Mouse (Mus musculus): Measurements from ENCODE around the gene Zbp1.

Gene Zbp1

DNA sequence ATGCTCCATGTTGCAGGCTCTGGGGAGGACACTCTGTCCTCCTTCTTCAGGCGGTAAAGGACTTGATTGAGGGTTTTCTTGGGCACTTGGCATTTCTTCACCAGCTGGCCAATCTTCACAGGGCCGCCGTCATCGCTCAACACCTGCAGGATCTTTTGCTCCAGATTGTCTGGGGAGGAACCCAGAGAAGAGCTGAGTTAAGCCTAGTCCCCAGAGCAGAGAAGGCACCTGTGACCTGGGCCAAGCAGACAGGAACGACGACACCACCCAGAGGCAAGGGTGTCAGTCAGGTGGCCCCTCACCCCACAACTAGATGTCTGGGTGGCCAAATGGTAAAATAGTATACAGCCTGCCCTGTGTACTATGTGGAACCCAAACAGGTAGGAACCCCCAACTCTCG is 1.9 kb downstream of the Zbp1 start:
- no peak for DNase-seq (ENCODE audit: low spot score)

DNA sequence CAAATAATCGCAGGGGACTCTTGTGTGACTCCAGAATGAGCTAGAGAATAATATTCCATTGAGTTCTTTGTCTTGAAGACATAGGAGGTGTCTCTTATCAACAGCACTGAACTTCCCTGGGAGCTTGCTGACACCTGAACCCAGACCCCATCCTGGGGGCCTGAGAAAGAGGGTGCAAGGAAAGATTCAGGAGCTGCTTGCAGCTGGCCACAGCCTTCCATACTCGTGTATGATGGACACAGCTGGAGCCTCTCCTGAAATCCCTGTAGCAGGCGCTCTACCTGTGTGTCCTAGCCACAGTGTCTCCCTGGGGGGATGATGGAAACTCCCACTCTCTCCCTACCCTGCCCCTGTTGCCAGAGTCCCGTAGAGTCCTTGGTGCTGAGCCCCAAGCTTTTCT is 6.5 kb downstream of the Zbp1 start:
- DNase-seq (ENCODE audit: low spot score) = no peak

DNA sequence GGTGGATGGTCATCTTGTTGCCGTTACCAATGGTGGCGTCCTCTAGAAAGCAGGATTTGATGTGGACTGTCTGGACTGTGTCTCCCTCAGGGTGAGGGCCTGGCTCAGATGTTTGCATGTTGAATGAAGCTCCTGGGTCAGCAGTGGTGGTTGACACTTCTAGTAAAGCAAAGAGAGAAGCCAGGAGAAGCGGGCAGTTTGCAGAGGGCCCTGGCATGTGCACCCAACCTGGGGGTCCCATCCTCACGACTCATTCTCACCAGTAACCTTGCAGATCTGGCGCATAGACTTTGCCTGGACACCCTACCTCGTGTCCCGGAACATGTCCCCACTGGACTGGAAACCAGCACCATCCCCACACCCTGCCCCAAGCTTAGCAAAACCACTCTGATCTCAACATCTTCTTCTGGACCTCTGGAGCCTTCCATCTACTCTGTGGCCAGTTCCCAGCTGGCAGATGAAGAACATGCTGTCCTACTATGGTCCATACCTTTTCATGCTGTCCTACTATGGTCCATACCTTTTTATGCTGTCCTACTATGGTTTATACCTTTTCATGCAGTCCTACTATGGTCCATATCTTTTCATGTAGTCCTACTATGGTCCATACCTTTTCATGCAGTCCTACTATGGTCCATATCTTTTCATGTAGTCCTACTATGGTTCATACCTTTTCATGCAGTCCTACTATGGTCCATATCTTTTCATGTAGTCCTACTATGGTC is 9.5 kb downstream of the Zbp1 start:
- no peak for DNase-seq (ENCODE audit: low spot score)

DNA sequence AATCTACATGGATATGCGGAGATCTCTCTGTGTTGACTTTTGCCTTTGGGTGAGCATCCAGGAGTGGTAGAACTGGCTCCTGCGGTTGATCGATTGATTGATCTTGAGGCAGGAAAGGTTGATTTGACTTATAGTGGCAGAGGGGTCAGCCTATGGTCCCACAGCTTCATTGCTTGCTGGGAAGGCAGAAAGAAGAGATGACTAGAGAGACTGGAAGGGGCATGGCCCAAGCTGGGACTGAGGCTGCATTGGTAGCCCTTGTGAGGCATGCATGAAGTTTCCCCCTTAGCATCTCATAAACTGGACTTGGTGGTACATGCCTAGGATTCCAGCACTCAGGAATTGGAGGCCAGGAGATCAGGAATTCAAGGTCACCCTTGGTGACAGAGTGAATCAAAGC is 11.7 kb downstream of the Zbp1 start:
- DNase-seq (ENCODE audit: low spot score) = no peak

DNA sequence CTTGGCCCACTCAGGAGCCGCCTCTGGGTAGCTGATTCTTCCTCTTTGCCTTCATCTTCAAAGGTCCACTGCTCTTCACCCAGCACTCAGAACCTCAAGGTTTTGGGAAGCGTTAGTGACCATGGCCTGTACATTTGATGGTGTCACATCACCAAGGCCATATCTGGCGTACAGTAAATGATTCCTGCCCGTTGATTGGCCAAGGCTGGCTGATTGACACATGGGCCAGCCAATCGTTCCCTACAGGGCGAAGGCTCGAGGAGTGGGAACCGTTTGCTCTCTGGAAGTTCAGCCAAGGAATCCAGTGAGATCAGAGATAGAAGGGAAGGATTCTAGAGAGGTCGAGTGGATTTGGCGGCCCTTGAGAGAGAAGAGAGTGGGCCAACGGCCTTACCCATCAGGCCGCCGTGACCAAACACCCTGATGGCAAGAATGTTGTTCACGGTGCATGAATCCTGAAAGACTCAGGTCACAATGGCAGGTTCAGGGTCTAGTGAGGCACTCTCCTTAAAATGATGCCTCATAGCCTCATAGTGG is 13.1 kb downstream of the Zbp1 start:
- DNase-seq (ENCODE audit: low spot score) = no peak

DNA sequence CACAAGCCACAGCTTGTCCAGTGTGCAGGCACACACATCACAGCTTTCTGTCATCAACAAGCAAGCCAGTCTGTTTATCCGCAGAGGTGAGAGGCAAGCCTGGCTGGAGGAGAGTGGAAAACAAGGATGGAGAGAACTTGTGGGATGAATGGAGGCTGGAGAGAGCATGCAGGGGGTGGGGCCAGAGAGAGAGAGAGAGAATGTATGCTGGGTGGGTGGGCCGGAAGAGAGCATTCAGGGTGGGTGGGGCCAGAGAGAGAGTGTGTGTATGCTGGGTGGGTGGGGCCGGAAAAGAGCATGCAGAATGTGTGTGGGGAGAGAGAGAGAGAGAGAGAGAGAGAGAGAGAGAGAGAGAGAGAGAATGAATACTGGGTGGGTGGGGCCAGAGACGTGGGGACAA is 14.1 kb downstream of the Zbp1 start:
- DNase-seq (ENCODE audit: low spot score) = no peak

DNA sequence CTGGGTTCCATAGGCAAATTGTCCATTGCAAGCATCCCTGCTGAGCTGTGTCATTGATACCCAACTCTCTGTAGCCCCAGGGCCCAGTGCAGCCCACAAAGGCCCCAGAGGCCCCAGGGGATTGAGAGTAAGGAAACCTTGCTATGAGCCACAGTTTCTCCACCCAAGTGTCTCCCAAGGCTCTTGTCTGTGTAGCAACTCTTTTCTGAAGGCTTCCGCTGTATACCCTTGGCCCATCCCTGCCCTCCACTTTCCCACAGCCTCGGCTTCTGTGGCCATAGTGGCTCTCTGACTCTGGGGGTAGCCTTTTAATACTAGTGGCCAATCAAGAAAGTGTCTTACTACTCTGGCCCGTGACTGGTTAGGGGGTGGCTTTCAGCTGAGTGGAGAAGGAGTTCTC is 15.0 kb downstream of the Zbp1 start:
- DNase-seq (ENCODE audit: low spot score) = no peak

DNA sequence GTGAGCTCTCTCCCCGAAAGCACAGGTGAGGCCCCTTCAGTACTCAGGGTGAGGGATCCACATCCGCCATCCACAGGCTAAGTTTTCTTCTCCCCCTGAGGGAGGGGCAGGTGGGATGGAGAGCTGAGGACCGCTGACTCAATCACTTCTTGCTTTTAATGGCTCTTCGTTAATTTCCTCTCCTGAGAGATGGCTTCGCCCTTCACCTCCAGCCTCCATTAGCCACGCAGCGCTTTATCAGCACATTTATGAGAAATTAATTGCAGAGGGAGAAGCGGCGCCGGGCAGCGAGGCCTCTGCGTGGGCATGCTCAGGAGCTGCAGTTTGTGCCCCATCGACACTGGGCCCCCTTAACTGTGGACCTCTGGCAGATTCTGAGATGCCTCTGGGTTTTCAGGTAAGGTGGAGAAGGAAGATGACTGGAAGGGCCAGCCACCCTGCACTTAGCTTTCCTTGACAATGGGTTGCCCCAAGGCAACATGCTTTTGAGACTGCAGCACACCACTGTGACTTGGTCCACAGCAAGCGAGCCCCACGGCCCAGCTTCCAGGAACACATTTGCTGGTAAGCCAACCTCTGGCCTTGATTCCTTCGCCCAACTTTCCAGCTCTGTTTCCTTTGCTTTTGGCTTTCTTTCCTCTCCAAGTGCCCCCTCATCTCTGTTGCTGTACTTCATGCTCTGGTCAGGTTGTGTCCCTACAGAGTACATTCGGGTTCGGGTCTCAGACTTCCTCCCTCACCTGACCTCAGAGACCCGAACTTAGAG is 15.6 kb downstream of the Zbp1 start:
- DNase-seq (ENCODE audit: low spot score) = no peak

DNA sequence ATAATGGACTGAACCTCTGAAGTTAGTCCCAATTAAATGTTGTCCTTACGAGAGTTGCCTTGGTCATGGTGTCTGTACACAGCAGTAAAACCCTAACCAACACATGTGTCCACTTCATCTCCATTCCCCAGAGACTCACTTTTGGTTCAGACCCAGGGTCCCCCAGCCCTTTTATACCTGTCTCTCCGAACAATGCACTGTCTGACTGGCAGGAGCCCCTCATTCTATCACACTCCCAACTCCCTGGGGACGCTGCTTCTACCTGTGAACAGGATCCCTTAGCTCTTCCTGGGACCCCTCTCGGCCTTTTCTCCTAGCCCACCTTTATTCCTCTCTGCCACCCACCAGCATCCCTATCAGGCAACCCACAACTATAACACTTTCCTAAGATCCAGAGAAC is 23.9 kb downstream of the Zbp1 start:
- DNase-seq (ENCODE audit: low spot score) = no peak

DNA sequence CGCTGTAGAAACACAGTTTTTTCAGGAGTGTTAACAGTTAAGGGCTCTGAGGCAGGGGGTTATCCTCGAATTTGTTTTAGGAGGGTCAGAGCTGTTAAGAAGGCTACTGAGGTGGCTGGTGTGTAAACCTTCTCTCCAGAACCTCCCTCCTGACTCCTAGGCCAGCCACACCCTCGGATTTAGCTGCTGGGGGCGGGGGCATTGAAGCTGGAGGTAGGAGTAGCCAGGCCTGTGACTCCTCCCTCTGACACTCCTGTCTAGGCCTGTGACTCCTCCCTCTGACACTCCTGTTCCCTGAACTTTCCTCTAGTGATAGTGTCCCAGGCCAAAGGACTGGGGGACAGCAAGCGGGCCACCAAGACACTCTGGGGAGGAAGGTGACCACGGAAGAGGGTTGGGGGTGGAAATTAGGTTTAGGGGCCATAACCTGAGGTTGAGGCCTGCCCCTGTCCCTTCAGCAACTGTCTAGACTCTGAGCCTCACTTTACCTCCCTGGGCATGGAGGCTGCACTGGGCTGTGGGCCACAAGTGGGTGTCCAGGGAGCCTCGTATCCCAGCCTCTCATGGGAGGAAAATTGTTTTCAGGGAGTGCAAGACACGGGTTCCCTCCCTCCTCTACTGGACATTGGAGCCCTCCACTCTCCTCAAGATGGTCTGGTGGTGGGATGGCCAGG is 31.4 kb downstream of the Zbp1 start:
- DNase-seq (ENCODE audit: low spot score) = no peak

DNA sequence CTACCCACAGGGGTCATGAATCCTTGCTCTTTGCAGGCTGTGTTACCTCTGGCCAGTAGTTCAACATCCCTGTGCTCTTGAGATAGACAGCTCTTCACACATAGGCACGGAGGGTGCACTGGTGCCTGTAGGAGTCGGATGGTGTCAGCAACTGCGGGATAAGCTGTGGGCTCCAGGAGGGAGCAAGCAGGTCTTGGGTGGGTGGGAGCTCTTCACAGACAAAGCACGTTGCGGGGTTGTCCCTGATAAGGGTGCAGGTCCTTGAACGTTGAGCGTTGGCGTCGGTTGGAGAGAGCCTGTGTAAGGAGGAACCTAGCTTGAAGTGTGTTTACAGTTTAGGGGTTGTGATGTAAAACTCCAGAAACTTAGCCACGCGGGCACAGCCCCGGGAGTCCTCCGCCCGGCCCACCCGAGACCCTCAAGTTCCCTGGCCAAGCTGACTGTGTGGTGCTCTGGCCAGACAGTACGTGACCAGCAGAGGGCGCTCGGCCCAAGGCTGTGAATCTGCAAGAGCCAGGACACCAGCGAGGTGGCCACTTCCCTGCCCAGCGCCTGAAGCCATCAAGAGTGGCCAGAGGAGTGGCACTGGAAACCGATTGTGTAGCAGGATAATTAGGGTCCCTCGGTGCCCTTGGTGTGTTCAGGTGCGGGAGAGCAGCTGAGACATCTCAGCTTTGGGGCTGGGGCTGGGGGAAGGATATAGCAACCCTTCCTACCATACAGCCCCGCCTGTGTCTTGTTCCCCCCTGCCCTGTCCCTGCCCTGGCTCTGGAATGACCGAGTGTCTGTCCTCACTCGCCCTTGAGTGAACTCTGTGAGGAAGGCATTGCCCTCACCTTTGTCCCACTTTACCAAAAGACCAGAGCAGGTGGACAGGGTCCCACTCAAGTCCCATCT is 32.4 kb downstream of the Zbp1 start:
- DNase-seq (ENCODE audit: low spot score) = peak; percentile 61

DNA sequence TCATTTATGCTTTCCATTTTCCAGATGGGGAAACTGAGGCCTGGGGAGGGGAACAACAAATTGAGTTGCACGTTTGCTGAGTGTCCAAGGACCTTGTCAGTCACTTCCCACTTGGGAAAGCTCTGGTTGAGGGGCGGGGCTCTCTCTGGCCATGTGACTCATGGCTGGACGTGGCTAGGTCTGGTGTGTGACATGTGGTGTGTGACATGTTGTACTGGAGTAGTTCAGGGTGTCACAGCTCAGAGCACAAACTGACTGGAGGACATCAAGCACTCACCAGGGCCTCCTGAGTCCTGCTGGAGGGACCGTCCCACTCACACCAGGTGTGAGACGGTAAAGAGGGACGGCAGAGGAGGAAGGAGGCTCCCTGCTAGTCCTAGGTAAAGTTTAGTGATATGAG is 33.4 kb downstream of the Zbp1 start:
- no peak for DNase-seq (ENCODE audit: low spot score)

DNA sequence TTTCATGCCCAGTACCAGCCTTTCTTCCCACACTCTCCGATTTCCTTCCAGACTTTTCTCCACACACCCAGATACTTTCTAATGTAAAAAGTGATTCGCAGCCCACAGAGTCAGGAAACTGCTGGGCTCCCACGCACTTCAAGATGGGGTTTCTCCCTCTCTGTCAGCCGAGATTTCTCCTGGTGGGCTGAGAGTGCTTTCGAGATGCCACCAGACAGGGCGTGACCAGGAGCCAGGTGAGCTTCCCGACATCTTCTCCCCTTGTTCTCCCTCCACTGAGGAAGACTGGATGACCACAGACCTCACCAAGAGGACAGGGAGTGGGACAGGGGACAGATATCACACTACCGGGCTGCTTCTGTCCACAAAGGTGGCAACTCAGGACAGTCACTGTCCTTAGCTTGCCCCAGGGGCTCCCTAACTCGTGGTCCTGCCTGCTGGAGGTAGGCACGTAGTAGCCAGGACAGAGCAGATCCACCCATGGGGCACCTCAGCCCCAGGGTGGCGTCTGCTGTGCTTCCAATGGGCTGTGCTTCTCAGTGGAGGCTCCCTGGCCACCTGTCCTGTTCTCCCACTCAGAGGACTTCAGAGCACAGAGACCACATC is 34.1 kb downstream of the Zbp1 start:
- no peak for DNase-seq (ENCODE audit: low spot score)

DNA sequence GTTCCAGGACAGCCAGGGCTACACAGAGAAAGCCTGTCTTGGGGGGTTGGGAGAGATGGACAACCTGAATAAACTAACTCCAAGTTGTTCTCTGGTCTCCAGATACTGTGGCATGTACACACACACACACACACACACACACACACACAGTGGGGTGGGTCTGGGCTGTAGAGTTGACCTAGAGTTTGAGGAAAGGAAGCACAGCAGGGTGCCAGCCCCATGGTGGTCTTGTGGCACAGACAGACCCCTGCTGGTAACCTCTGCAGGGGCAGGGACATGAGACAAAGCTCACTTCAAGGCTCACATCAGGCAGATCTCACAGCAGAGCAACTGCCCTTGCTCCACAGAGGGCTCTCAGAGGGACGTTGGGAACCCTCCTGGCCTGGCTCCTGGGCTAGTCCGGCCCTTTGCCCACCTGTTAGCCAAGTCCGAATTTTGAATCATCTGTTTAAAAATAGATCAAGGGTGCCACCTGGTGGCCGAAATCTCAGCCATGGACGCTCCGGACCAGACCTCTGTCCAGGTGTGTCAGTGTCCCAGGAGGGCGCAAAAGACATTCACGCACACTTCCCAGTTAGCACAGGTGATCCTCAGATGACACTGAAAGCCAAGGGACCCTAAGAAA is 34.8 kb downstream of the Zbp1 start:
- no peak for DNase-seq (ENCODE audit: low spot score)

DNA sequence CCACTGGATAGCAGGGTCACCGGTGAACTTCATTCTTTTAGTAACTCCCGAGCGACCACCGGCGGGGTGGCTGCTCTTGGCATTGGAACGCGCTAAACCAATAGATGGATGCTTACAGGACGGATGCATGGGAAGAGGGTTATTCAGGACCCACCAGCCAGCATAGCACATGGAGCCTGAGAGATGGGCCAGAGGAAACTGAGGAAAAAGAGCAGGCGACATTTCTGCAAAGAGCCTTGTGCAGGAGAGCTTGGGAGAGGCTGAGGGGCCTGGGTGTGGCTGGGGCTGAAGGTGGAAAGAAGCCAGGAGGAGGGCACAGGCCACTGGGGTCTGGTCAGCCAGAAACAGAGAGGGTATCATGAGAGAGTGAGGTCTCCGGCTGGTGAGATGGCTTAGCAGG is 35.4 kb downstream of the Zbp1 start:
- no peak for DNase-seq (ENCODE audit: low spot score)

DNA sequence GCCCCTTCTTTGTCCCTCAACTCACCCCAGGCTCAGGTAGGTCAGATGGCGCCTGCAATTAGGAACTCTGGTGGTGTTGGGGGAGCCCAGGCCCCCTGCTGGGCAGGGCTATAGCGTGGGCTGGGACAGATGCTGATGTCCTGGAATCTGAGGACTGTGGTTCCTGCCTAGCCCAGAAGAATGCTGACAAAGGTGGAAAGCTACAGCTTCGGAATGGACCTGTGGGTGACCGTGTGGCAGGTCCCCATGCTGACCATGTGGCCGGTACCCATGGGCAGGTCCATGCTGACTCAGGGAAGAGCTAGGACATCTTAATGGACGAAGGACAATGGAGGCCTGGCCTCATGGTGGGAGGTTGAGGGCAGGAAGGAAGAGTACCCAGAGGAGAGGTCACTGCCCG is 35.9 kb downstream of the Zbp1 start:
- DNase-seq (ENCODE audit: low spot score) = no peak

DNA sequence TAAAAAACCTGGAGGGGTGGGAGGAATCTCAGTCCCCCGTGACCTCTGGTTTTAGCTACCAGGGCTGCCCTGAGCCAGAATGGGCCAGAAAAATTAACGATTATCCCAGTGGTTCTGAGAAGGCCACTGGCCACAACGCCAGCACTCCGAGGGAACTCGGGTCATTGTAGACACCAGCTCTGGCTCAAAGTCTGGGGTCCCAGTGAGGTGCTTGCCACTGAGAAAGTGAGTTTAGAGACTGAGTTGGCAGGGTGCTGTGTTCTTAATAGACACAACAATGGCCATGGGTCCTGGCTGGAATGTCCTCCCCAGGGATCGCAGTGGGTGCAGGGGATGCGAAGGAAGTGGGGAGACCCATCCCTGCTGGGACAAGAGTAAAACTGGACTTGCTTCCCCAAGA is 36.8 kb downstream of the Zbp1 start:
- no peak for DNase-seq (ENCODE audit: low spot score)

DNA sequence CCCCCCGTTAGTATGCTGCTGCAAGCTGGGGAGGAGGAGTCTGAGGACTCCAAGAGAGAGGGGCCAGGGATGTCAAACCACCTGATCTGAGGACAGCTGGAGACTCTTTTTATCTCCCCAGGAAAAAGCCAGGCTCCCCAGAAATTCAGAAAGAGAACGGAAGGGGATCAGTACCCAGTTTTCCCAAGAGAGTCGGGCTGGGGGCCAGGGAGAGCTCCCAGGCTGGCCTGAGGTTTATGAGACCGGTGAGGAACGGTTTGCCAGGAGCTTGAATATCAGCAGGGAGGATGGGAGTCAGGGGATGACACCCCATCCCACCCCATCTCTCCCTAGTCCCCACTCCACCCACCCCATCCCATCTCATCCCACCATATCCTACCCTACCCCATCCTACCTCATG is 37.2 kb downstream of the Zbp1 start:
- DNase-seq (ENCODE audit: low spot score) = no peak

DNA sequence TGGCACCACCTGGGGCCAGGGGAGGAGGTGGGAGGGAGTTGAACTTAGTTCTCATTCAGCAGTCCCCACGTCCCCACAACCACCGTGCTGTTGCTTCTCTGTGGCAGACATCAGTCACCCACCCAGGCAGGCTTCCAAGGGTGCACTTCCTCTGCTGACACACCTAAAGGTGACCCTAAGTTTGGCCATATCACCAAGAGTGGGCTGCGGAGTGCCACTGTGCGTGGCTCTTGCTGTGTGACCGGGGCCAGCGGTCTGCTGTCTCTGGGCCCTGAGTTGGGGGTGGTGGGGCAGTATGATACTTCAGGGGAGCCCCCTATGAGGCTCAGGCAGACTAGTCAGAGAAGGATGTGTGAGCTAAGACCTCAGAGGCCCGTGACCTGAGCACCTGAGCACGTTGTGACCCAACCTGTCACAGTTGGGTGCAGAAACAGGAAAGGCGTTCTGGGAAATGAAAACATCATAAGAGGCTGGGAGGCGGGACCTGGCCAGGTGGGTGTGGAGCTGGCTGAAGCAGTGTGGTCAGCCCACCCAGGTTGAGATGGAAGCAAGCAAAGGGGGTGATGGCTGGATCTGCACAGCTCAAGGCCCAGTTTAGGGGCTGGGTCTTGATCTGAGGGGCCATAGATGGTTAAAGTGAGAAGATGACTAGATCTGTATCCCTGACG is 37.9 kb downstream of the Zbp1 start:
- DNase-seq (ENCODE audit: low spot score) = no peak

DNA sequence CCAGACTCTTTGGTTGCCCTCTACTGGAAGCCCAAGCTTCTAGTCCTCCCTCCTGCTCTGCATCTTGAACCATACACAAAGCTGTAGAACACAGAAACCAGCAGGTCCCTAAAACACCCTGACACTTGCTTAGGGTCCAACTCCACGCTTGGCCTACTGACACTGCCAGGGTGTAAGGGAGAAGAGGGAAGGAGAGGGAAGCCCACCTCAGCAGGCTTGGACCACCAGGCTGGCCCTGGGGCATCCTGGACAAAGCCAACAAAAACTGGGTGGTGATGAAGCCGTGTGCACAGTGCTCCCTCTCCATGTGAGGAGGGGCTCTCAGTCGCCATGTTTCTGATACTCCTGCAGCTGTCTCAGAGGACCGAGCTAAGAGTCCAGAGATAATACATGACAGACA is 38.7 kb downstream of the Zbp1 start:
- no peak for DNase-seq (ENCODE audit: low spot score)

DNA sequence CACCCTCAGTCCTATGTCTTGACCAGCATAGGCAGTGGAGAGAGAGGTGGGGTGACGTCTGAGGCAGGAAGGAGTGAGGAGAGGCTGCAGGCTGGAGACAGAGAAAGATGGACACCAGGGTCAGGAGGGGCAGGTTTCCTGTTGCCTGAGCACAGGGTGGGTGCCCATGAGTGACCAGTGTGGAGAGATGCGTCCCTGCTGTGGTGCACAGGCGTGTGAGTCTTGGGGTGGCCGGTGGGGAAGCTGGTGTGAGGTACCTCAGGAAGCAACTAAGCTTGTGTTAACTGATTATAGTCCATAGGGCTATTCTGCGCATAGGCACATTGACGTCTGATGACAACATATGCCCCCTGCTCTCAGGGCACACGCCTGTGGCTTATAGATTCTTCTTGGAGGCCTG is 39.7 kb downstream of the Zbp1 start:
- DNase-seq (ENCODE audit: low spot score) = no peak
